Mouse (Mus musculus): Measurements from ENCODE around the gene Scly. TPM values are rescaled to one million over a fixed set of nuclear protein-coding genes. Genes with fewer than 3 reads are reported as not detected.

Gene Scly
- polyA plus RNA-seq, 1 experiment, result 18.4 TPM

DNA sequence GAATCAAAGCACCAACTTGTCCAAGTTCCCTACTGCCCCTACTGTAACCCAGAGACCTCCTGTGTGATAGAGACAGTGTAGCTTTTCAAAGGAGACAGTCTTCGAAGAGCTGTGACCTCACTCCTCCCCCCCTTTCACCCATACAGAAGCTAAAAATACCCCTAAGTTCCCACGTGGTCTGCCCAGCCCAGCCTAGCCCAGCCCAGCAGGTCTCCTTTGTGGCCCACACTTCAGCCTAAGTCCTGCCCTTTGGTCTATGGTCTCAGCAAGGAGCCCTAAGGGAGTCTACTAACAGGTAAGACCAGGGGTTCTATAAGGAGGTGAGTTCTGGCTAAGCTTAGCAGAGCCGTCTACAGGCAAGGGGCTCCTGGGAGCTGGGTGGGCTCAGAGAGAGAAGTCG is 52.7 kb downstream of the Scly start, which contains the start of gene Klhl30:
Klhl30 (plus strand) TSS at position 176 of the 400 bp plus-strand sequence.
- no peak for TF ChIP-seq CTCF (IDR thresholded peaks at IDR 0.05; ENCODE audit: extremely low read depth, insufficient read depth, low read length)
- no peak for TF ChIP-seq POLR2A (IDR thresholded peaks at IDR 0.05; ENCODE audit: extremely low read depth, insufficient read depth, low read length)
- no peak within 1 kb of the TSS for H3K27ac ChIP-seq (ENCODE audit: insufficient read depth, low read length)
- H3K4me3 ChIP-seq (ENCODE audit: insufficient read depth, low read length), result no peak within 1 kb of the TSS
- peaks cover 6% of the 10 kb centered on the region for H3K4me1 ChIP-seq (ENCODE audit: control insufficient read depth, insufficient read depth, low read length)

DNA sequence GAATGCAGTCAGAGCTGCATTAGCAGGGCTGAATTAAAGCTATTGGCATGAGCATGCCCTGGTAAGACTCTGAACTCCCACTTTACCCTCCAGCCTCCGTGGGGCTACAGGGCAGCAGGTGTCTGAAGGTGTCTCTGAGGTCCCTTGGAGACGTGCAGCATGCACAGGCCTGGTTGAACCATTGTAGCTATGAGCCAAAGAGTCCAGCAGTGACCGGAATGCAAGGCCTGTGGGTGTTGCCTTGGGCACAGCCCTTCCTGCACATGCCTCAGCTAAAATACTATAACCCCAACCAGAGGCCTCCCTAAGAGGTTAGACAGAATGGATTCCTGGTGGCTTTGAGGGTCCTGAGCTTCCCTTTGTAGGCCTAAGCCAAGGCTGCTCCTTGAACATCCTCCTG is 53.1 kb downstream of the Scly start:
- H3K27ac ChIP-seq (ENCODE audit: insufficient read depth, low read length), result no peak overlapping the region
- peaks cover 6% of the 10 kb centered on the region for H3K4me1 ChIP-seq (ENCODE audit: control insufficient read depth, insufficient read depth, low read length)
- H3K4me3 ChIP-seq (ENCODE audit: insufficient read depth, low read length), result no peak overlapping the region
- no peak for TF ChIP-seq POLR2A (IDR thresholded peaks at IDR 0.05; ENCODE audit: extremely low read depth, insufficient read depth, low read length)
- TF ChIP-seq CTCF (IDR thresholded peaks at IDR 0.05; ENCODE audit: extremely low read depth, insufficient read depth, low read length), result no peak

DNA sequence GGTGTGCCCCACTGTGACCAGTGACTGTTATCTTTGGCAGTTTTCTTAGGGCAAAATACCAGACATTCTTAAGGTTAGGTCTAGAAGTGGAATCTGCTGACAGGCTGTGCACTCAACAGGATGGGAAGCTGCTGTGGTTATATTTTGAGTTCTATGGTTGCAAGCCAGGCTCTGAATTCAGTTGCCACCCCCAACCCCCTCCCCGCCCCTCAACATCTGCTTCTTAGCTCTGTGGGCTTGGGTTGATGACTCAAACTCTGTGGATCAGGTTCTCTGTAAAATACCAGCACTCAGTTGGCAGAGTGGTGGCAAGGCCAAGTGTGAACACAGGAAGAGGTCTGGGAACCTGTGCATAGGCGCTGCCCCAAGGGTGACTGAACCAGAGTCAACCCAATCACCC is 54.1 kb downstream of the Scly start:
- no peak overlapping the region for H3K27ac ChIP-seq (ENCODE audit: insufficient read depth, low read length)
- peaks cover 6% of the 10 kb centered on the region for H3K4me1 ChIP-seq (ENCODE audit: control insufficient read depth, insufficient read depth, low read length)
- TF ChIP-seq POLR2A (IDR thresholded peaks at IDR 0.05; ENCODE audit: extremely low read depth, insufficient read depth, low read length) (no peak), CTCF (IDR thresholded peaks at IDR 0.05; ENCODE audit: extremely low read depth, insufficient read depth, low read length) (no peak)
- no peak overlapping the region for H3K4me3 ChIP-seq (ENCODE audit: insufficient read depth, low read length)

DNA sequence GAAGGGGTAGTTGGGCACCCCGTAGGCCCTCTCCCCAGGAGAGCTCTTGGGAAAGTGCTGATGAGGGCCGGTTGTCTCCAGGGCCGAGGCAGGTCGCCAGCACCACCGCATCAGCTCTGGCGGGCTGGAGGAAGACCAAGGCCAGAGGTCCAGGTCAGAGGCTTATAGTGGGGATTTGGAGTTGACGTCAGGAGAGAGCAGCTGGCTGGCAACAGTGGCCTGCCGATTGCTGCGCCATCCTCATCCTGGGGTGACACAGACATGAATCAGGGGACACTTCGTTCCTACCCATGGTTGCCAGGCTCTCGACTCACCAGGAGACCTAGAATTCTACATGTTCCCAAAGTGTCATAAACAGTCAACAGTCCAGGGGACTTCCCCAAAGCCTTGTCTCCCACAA is 58.0 kb downstream of the Scly start:
- Histone ChIP-seq H3K4me3 (ENCODE audit: insufficient read depth, low read length) (no peak overlapping the region), H3K4me1 (ENCODE audit: control insufficient read depth, insufficient read depth, low read length) (peaks cover 1% of the 10 kb centered on the region; the same call in 1 of the 2 replicates), H3K27ac (ENCODE audit: insufficient read depth, low read length) (no peak overlapping the region)
- TF ChIP-seq CTCF (IDR thresholded peaks at IDR 0.05; ENCODE audit: extremely low read depth, insufficient read depth, low read length) (no peak), POLR2A (IDR thresholded peaks at IDR 0.05; ENCODE audit: extremely low read depth, insufficient read depth, low read length) (no peak)

DNA sequence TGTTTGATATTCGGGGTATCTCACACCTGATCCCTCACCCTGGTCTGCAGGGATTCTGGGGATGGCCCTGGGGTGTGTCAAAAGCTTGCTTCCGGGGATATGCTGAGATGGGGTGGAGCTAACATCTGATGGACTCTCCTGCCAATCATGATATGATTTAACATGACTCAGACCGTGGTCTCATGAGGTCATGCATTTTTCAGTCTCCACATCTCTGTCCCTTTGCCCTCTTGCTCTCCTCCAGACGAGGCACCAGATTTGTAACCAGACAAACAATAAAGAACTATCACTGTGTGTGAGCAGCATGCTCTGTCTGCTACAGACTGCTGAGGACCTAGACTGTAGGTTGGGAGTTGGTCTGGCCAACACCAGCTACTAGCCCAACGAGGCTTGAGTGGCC is 64.0 kb downstream of the Scly start:
- Histone ChIP-seq H3K27ac (ENCODE audit: insufficient read depth, low read length) (no peak overlapping the region), H3K4me1 (ENCODE audit: control insufficient read depth, insufficient read depth, low read length) (no peaks in the 10 kb centered on the region), H3K4me3 (ENCODE audit: insufficient read depth, low read length) (no peak overlapping the region)
- no peak for TF ChIP-seq POLR2A (IDR thresholded peaks at IDR 0.05; ENCODE audit: extremely low read depth, insufficient read depth, low read length)
- no peak for TF ChIP-seq CTCF (IDR thresholded peaks at IDR 0.05; ENCODE audit: extremely low read depth, insufficient read depth, low read length)

DNA sequence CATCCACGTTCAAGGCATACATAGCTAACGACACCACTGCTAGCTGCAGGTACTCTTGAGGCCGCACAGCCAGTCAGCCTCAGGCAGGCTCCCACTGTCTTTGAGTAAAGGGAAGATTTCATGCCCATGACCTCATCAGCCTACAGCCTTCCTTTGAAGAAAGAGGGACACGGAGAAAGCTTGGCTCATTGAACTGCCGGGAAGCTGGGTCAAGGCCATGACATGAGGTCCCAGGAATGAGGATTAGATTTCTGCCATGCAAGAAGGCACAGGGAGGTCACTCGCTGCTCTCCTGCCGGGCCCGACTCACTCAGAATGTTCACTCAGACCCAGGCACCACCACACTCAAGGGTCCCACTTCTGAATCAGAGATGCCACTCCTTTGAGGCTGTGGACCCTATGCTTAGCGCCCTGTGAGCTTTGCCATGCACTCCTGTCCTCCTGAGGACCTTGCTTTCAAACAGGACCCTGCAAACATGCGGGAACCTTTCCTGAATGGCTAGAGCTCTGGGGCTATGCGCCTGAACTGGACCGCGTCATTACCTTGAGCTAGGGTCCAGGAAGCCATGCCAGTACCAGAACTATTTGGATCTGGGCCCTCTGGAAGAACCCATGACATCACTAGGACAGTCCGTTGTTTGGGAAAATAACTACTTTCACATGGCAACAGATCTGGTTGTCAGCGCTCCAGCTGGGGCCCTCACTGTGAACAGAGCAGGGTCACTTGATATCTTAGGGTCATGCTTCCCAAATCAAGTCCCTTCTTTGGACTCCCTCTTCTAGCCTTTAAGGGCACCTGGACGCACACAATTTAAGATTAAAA is 66.9 kb downstream of the Scly start:
- H3K4me1 ChIP-seq (ENCODE audit: control insufficient read depth, insufficient read depth, low read length), result no peaks in the 10 kb centered on the region
- TF ChIP-seq POLR2A (IDR thresholded peaks at IDR 0.05; ENCODE audit: extremely low read depth, insufficient read depth, low read length), result no peak
- no peak for TF ChIP-seq CTCF (IDR thresholded peaks at IDR 0.05; ENCODE audit: extremely low read depth, insufficient read depth, low read length)
- H3K4me3 ChIP-seq (ENCODE audit: insufficient read depth, low read length), result no peak overlapping the region
- no peak overlapping the region for H3K27ac ChIP-seq (ENCODE audit: insufficient read depth, low read length)

DNA sequence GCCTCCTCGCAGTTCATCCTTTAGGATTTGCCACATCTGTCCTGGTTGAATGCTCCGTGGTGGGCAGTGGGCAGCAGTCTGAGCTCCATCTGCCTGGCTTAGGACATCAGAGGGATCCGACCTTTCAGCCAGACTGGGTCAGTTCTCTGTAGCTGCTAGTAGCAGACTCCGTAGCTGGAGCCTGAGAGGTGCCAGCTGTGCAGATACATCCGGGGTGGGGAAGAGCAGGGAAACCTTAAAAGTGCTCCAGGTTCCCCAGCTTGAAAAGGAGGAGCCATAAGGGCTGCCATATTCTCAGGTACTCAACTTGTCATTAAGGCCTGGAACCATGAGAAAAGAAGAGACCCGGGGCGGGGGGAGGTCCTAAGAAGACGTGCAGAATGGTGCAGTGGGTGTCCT is 67.7 kb downstream of the Scly start:
- Histone ChIP-seq H3K4me3 (ENCODE audit: insufficient read depth, low read length) (no peak overlapping the region), H3K27ac (ENCODE audit: insufficient read depth, low read length) (no peak overlapping the region), H3K4me1 (ENCODE audit: control insufficient read depth, insufficient read depth, low read length) (no peaks in the 10 kb centered on the region)
- no peak for TF ChIP-seq POLR2A (IDR thresholded peaks at IDR 0.05; ENCODE audit: extremely low read depth, insufficient read depth, low read length)
- TF ChIP-seq CTCF (IDR thresholded peaks at IDR 0.05; ENCODE audit: extremely low read depth, insufficient read depth, low read length), result no peak

DNA sequence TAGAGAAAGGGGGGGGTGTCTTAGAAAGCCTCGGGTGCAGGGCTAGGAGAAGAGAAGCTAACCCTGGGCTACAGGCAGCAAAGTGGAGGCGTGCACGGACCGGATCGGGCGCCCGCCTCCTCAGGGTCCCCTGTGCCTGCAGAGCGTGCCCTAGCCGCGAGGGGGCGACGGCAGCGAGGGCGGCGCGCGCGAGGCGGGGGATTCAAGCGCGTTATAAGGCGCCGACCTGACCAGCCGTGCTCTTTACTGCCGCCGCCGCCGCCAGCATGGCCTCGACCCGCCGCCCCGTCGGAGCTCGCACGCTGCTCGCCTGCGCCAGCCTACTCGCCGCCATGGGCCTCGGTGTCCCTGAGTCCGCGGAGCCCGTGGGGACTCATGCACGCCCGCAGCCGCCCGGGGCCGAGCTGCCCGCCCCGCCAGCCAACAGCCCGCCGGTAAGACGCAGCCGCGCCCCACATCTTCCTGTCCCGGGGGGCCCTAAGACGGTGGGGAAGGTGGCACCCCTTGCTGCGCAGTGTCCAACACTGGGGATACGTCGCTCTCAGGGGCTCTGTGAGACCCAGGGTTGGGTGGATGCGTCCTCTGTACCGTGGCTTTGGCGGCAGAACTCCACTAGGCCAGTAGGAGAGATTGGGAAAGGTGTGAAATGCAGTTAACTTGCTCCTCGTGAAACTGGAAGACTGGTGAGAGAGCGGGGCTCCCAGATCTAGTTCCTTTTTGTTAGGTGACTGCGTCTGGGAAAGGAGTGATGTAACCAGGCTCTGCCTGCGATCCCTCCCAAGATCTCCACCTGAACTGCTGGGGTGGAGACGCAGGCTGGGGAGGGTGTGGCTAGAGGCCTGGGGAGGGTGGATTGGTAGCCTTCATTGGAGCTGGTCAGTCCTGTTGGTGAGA is 68.3 kb downstream of the Scly start, which contains the start of gene Erfe:
Erfe (plus strand) TSS at position 216 of the 894 bp plus-strand sequence.
- Histone ChIP-seq H3K4me3 (ENCODE audit: insufficient read depth, low read length) (no peak within 1 kb of the TSS), H3K27ac (ENCODE audit: insufficient read depth, low read length) (no peak within 1 kb of the TSS), H3K4me1 (ENCODE audit: control insufficient read depth, insufficient read depth, low read length) (no peaks in the 10 kb centered on the region)
- no peak for TF ChIP-seq CTCF (IDR thresholded peaks at IDR 0.05; ENCODE audit: extremely low read depth, insufficient read depth, low read length)
- TF ChIP-seq POLR2A (IDR thresholded peaks at IDR 0.05; ENCODE audit: extremely low read depth, insufficient read depth, low read length), result no peak

DNA sequence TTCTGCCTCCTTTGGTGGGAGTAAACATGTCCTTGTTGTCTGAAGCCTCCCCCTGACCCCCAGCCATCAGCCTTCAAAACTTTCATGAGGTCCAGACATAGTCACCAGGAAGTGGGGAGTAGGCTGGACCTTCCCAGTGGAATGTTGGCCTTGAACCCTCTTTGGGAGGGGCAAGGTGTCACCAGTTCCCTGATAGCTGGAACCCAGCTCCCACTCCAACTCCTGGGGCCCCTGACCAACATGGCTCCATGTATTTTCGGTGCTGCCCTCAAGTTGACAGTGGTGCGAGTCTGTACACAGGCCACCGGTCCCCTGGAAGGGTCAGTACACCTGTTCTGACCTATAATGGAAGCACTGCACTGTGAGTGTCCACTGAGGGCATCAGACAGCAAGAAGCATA is 69.2 kb downstream of the Scly start:
- Histone ChIP-seq H3K4me3 (ENCODE audit: insufficient read depth, low read length) (no peak overlapping the region), H3K4me1 (ENCODE audit: control insufficient read depth, insufficient read depth, low read length) (no peaks in the 10 kb centered on the region), H3K27ac (ENCODE audit: insufficient read depth, low read length) (no peak overlapping the region)
- TF ChIP-seq CTCF (IDR thresholded peaks at IDR 0.05; ENCODE audit: extremely low read depth, insufficient read depth, low read length) (no peak), POLR2A (IDR thresholded peaks at IDR 0.05; ENCODE audit: extremely low read depth, insufficient read depth, low read length) (no peak)
